Comparison of ENCODE assay signal across 12 mouse cellular contexts in the genomic region with DNA sequence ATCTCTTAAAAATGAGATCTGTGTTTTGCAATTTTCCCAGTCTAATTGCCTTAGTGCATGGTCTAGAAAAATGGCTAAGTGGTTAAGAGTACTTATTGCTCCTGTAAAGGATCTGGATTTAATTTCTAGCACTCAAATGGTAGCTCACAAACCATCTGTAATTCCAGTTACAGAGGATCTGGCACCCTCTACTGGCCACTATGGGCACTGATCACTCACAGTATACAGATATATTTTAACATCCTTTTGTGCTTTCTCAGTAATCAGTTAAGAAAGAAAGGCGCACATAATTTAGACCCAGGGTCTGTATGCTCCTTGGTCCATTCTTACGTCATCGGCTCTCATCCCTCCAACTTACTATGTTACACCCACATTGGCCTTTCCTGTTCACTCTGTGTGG.
DNase-seq lines count a peak whose midpoint lies in the region; TF ChIP-seq lines count a peak whose summit lies in the region.
"Had no signal": no experiment of that assay in that cellular context is flagged by ENCODE, and none has a peak within 500 bp of the region (broad histone marks: within the 10 kb centered on the region; RNA-seq: fewer than 3 reads in every experiment).

No protein-coding gene starts in this region.

- H3K9me3 ChIP-seq in E14TG2a.4 (ENCODE audit: low read length): no peaks in the 10 kb centered on the region
- H3K9me3 ChIP-seq in midbrain, embryonic 10.5 days (replicated peaks): no peaks in the 10 kb centered on the region
- H3K9me3 ChIP-seq: neural tube, embryonic 15.5 days had no signal

- H3K4me3 ChIP-seq in left cerebral cortex, adult 2 months: no peak overlapping the region
- H3K4me3 ChIP-seq in E14TG2a.4 (replicated peaks; ENCODE audit: low read length): no peak overlapping the region
- no peak overlapping the region for H3K4me3 ChIP-seq in midbrain, embryonic 10.5 days
- H3K4me3 ChIP-seq: neural tube, embryonic 15.5 days had no signal

- peak; percentile 44 for TF ChIP-seq CTCF in left cerebral cortex, adult 2 months (IDR thresholded peaks at IDR 0.05)
- TF ChIP-seq CTCF in E14TG2a.4 (conservative IDR thresholded peaks at IDR 0.05; ENCODE audit: low read length): peak; percentile 55

- DNase-seq in adrenal gland, postnatal 14 days: peak; percentile 14
- DNase-seq in adrenal gland, adult 18-20 months (ENCODE audit: low spot score in 2 of 2): no peak
- DNase-seq in left cerebral cortex, adult 2 months (ENCODE audit: extremely low spot score in 1 of 2, low spot score in 2 of 2): no peak
- DNase-seq in left cerebral cortex, postnatal 25 days (ENCODE audit: low spot score in 2 of 2): no peak
- peak; percentile 12 to 47 for DNase-seq in kidney, postnatal 36 days
- no peak for DNase-seq in midbrain, embryonic 10.5 days (ENCODE audit: low spot score)
- DNase-seq in spleen, postnatal 14 days (ENCODE audit: low spot score in 2 of 2): no peak
- DNase-seq: adrenal gland, adult 2 months; gastrocnemius, postnatal 25 days; spleen, adult 18-20 months had no signal

- intact Hi-C loops in left cerebral cortex, adult 2 months (cut with DNase I): no loop called here
- intact Hi-C loops in left cerebral cortex, postnatal 25 days (cut with DNase I): no loop called here

- H3K36me3 ChIP-seq in E14TG2a.4 (ENCODE audit: insufficient read depth, low read length): no peaks in the 10 kb centered on the region
- no peaks in the 10 kb centered on the region for H3K36me3 ChIP-seq in midbrain, embryonic 10.5 days
- H3K36me3 ChIP-seq: neural tube, embryonic 15.5 days had no signal

- H3K27me3 ChIP-seq in E14TG2a.4 (ENCODE audit: insufficient read depth, low read length): no peaks in the 10 kb centered on the region
- H3K27me3 ChIP-seq in midbrain, embryonic 10.5 days (ENCODE audit: low read depth, poor library complexity, severe bottlenecking): peaks cover 87% of the 10 kb centered on the region

- H3K27ac ChIP-seq in left cerebral cortex, adult 2 months: no peak overlapping the region
- no peak overlapping the region for H3K27ac ChIP-seq in midbrain, embryonic 10.5 days (replicated peaks)
- H3K27ac ChIP-seq: neural tube, embryonic 15.5 days had no signal

- H3K4me1 ChIP-seq in E14TG2a.4 (replicated peaks; ENCODE audit: low read depth, low read length): no peaks in the 10 kb centered on the region
- H3K4me1 ChIP-seq in midbrain, embryonic 10.5 days: no peaks in the 10 kb centered on the region
- H3K4me1 ChIP-seq: neural tube, embryonic 15.5 days had no signal

- 93% methylated on average over 3 of the region's 3 CpGs for WGBS in midbrain, embryonic 10.5 days

Comparison
In these comparisons a context has a peak if more than half of its experiments do, and no peak if none do; other contexts are left out.
1. DNase-seq: peak in adrenal gland, postnatal 14 days (single experiment) and kidney, postnatal 36 days (2 of 2); none in adrenal gland, adult 18-20 months (0 of 2), left cerebral cortex, adult 2 months (0 of 2), left cerebral cortex, postnatal 25 days (0 of 2), midbrain, embryonic 10.5 days (single experiment) and spleen, postnatal 14 days (0 of 2).